Mouse (Mus musculus): ENCODE measurements around the gene Ak7. TPM values are rescaled to one million over a fixed set of nuclear protein-coding genes. Genes with fewer than 3 reads are reported as not detected.
A peak's percentile ranks its signal among the peaks of the same experiment; 100 is the strongest.

Ak7 gene
- total and polyA plus RNA-seq, 2 experiments from 2014 or later: 1.4 to 2.2 TPM

DNA sequence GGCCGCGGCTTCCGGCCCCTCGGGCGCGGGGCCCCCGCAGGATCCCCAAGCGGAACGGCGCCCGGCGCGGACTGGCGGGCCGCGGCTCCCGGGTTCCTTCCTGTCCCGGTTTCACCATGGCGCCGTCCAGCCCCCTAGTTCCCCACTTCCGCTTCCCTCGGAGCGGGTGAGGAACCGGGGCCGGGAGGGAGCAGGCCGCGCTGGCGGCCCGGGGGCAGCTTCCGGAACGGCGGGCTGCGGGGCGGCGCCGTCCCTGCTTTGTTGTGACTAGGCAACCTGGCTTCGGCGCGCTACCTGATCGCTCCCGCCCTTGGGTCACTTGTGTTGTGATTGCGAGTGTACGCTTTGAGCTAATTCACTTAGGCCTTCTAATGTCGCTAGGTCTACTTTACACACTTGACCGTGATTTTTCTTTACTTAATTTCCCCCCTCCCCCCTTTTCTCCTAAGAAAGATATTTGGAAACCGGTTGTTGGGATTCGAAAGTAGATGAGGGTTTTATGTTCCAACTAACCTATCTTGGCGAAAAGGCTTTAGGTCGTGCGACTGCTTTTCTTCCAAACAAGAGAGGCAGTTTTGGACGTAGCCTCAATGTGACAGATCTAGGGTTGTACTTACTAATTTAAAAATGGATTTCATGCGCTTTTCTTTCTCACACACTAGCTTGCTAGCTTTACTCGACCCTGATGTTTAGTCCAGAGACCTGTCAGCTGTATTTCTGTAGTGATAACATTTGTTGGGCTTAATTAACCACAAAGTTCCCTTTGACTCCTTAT lies 79.4 kb downstream of the Ak7 start:
- no peak for TF ChIP-seq CTCF (IDR thresholded peaks at IDR 0.05; ENCODE audit: low read depth)
- Histone ChIP-seq H3K4me1 (ENCODE audit: insufficient read depth, low read length) (peaks cover 9% of the 10 kb centered on the region), H3K27me3 (ENCODE audit: insufficient read depth, low read length) (no peaks in the 10 kb centered on the region), H3K36me3 (ENCODE audit: insufficient read depth, low read length) (no peaks in the 10 kb centered on the region), H3K4me2 (ENCODE audit: low read depth, low read length) (peak overlapping the region; percentile 86), H3K27ac (peak overlapping the region; percentile 97), H3K4me3 (ENCODE audit: low read length) (peak overlapping the region; percentile 93), H3K9me3 (ENCODE audit: low read length) (no peaks in the 10 kb centered on the region), H3K9ac (replicated peaks; ENCODE audit: low read length) (peak overlapping the region; percentile 82)
- DNase-seq (ENCODE audit: low spot score): peak; percentile 71
- ATAC-seq: no peak; the same call in 1 of the 2 replicates
- WGBS: under 1% methylated on average over 35 of the region's 53 CpGs

DNA sequence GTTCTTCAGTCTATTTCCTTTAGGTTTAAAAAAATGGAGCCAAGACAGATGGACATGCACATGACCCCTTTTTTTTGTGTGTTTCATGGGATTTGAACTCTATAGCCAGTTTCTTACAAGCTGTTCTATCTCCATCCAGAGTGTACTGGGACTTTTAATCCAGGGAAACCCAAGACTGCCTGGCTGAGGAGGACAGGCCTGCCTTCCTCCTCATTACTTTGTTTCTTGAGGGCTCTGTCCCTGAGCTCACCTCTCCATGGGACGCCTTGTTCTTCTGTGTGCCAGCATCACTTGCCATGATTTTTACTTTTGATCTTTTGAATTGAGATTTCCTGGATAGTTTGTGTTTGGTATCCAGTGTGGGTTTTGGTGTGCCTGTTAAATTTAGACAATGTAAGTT lies 80.3 kb downstream of the Ak7 start:
- no peaks in the 10 kb centered on the region for H3K36me3 ChIP-seq (ENCODE audit: insufficient read depth, low read length)
- H3K4me3 ChIP-seq (ENCODE audit: low read length): peak overlapping the region; percentile 93
- no peaks in the 10 kb centered on the region for H3K9me3 ChIP-seq (ENCODE audit: low read length)
- 83% methylated on average over 1 of the region's 1 CpGs for WGBS
- ATAC-seq: no peak
- H3K27ac ChIP-seq: no peak overlapping the region; the same call in 1 of the 2 replicates
- H3K4me1 ChIP-seq (ENCODE audit: insufficient read depth, low read length): peaks cover 9% of the 10 kb centered on the region
- no peaks in the 10 kb centered on the region for H3K27me3 ChIP-seq (ENCODE audit: insufficient read depth, low read length)
- H3K4me2 ChIP-seq (ENCODE audit: low read depth, low read length): peak overlapping the region; percentile 86
- no peak for TF ChIP-seq CTCF (IDR thresholded peaks at IDR 0.05; ENCODE audit: low read depth)
- peak overlapping the region; percentile 82 for H3K9ac ChIP-seq (replicated peaks; ENCODE audit: low read length)
- DNase-seq (ENCODE audit: low spot score): no peak

GRCm38 (mm10) chr12:105787626-105788025 lies 81.8 kb downstream of the Ak7 start:
- H3K9ac ChIP-seq (replicated peaks; ENCODE audit: low read length): no peak overlapping the region
- H3K4me1 ChIP-seq (ENCODE audit: insufficient read depth, low read length): peaks cover 9% of the 10 kb centered on the region
- H3K4me2 ChIP-seq (ENCODE audit: low read depth, low read length): no peak overlapping the region
- H3K27ac ChIP-seq: no peak overlapping the region
- WGBS: 95% methylated on average over 2 of the region's 2 CpGs
- TF ChIP-seq CTCF (IDR thresholded peaks at IDR 0.05; ENCODE audit: low read depth): no peak
- H3K4me3 ChIP-seq (ENCODE audit: low read length): no peak overlapping the region
- no peaks in the 10 kb centered on the region for H3K9me3 ChIP-seq (ENCODE audit: low read length)
- DNase-seq (ENCODE audit: low spot score) (no peak), ATAC-seq (no peak)
- H3K27me3 ChIP-seq (ENCODE audit: insufficient read depth, low read length): no peaks in the 10 kb centered on the region
- no peaks in the 10 kb centered on the region for H3K36me3 ChIP-seq (ENCODE audit: insufficient read depth, low read length)

DNA sequence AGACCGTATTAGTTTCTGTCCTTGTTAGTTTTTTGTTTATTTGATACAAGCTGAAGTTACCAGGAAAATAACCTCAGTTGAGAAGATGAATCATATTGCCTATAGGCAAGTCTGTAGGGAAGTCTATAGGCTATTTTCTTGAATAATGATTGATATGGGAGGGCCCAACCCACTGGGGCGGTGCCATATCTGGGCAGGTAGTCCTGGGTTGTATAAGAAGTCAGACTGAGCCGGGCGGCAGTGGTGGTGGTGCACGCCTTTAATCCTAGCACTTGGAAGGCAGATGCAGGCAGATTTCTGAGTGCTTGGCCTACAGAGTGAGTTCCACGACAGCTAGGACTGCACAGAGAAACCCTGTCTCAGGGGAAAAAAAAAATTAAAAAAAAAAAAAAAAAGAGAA lies 84.1 kb downstream of the Ak7 start:
- no peak overlapping the region for H3K4me2 ChIP-seq (ENCODE audit: low read depth, low read length)
- 91% methylated on average over 6 of the region's 6 CpGs for WGBS
- no peak overlapping the region for H3K27ac ChIP-seq
- no peak for TF ChIP-seq CTCF (IDR thresholded peaks at IDR 0.05; ENCODE audit: low read depth)
- H3K4me3 ChIP-seq (ENCODE audit: low read length): no peak overlapping the region
- no peaks in the 10 kb centered on the region for H3K27me3 ChIP-seq (ENCODE audit: insufficient read depth, low read length)
- H3K36me3 ChIP-seq (ENCODE audit: insufficient read depth, low read length): no peaks in the 10 kb centered on the region
- DNase-seq (ENCODE audit: low spot score): no peak
- peaks cover 9% of the 10 kb centered on the region for H3K4me1 ChIP-seq (ENCODE audit: insufficient read depth, low read length)
- H3K9me3 ChIP-seq (ENCODE audit: low read length): no peaks in the 10 kb centered on the region
- no peak overlapping the region for H3K9ac ChIP-seq (replicated peaks; ENCODE audit: low read length)
- no peak for ATAC-seq

- H3K27me3 ChIP-seq (ENCODE audit: insufficient read depth, low read length): no peaks in the 10 kb centered on the region
- 96% methylated on average over 2 of the region's 2 CpGs for WGBS
- H3K9me3 ChIP-seq (ENCODE audit: low read length): no peaks in the 10 kb centered on the region
- no peak overlapping the region for H3K4me3 ChIP-seq (ENCODE audit: low read length)
- no peaks in the 10 kb centered on the region for H3K4me1 ChIP-seq (ENCODE audit: insufficient read depth, low read length)
- no peak for DNase-seq (ENCODE audit: low spot score)
- H3K9ac ChIP-seq (replicated peaks; ENCODE audit: low read length): no peak overlapping the region
- no peak for ATAC-seq
- no peak overlapping the region for H3K27ac ChIP-seq
- no peak for TF ChIP-seq CTCF (IDR thresholded peaks at IDR 0.05; ENCODE audit: low read depth)
- H3K4me2 ChIP-seq (ENCODE audit: low read depth, low read length): no peak overlapping the region
- no peaks in the 10 kb centered on the region for H3K36me3 ChIP-seq (ENCODE audit: insufficient read depth, low read length)
Measured at GRCm38 (mm10) chr12:105794896-105795295, 89.1 kb downstream of the Ak7 start.

DNA sequence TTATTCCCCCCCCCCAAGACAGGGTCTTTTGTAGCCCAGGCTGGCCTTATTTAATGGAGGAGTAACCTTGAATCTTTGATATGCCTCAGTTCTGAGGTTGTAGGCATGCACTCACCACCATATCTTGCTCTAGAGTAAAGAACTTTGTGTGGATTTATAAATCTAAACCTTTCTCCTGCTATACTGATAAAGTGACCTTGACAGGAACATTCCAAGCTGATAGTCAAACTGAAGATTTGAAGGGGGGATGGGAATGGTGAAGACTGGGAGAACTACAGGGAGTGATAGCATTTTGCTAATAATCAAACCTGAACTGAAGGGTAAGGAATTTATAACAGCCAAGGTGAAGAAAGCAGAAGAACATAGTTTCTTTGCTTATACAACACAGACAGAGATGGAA lies 92.2 kb downstream of the Ak7 start:
- no peaks in the 10 kb centered on the region for H3K36me3 ChIP-seq (ENCODE audit: insufficient read depth, low read length)

DNA sequence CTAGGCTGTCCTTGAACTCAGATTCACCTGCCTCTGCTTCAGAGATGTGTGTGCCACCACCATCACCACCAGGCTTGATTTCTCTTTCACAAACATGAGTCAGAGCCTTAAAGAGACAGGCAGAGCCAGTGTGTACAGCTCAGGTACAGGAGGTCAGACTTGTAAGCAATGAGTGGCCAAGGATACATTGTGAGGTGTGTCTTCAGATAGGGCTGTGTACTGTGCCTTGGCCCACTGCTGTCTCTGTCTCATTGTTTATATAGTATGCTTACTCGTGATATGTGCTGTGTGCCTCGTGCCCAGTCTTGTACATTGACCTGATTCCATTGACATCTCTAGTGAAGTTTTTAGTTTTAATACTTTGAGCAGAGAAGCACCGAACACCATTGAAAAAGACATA lies 100.0 kb downstream of the Ak7 start:
- no peaks in the 10 kb centered on the region for H3K4me1 ChIP-seq (ENCODE audit: insufficient read depth, low read length)
- peaks cover 27% of the 10 kb centered on the region; the same call in 1 of the 2 replicates for H3K36me3 ChIP-seq (ENCODE audit: insufficient read depth, low read length)
- H3K9ac ChIP-seq (replicated peaks; ENCODE audit: low read length): no peak overlapping the region
- H3K27me3 ChIP-seq (ENCODE audit: insufficient read depth, low read length): no peaks in the 10 kb centered on the region
- H3K9me3 ChIP-seq (ENCODE audit: low read length): no peaks in the 10 kb centered on the region
- H3K4me2 ChIP-seq (ENCODE audit: low read depth, low read length): no peak overlapping the region
- no peak overlapping the region for H3K27ac ChIP-seq
- ATAC-seq: no peak
- WGBS: 95% methylated on average over 3 of the region's 3 CpGs
- no peak overlapping the region for H3K4me3 ChIP-seq (ENCODE audit: low read length)
- no peak for TF ChIP-seq CTCF (IDR thresholded peaks at IDR 0.05; ENCODE audit: low read depth)
- no peak for DNase-seq (ENCODE audit: low spot score)

More for the DNA sequence above, 92.2 kb downstream of the Ak7 start:
- DNase-seq (ENCODE audit: low spot score) (no peak), ATAC-seq (no peak)
- Histone ChIP-seq H3K27me3 (ENCODE audit: insufficient read depth, low read length) (no peaks in the 10 kb centered on the region), H3K4me2 (ENCODE audit: low read depth, low read length) (no peak overlapping the region), H3K4me3 (ENCODE audit: low read length) (no peak overlapping the region), H3K9me3 (ENCODE audit: low read length) (no peaks in the 10 kb centered on the region), H3K9ac (replicated peaks; ENCODE audit: low read length) (no peak overlapping the region), H3K4me1 (ENCODE audit: insufficient read depth, low read length) (no peaks in the 10 kb centered on the region), H3K27ac (no peak overlapping the region)
- no peak for TF ChIP-seq CTCF (IDR thresholded peaks at IDR 0.05; ENCODE audit: low read depth)

All from hindbrain, postnatal 0 days (tissue).